Mouse (Mus musculus) E14TG2a.4 (cell line): ENCODE measurements around the gene Gm28308.

ENCODE experiments used
- H3K27me3 ChIP-seq: 2 replicates; pipeline ENCODE4 v1.6.1; 2014; ENCODE audit warnings: low read length, control low read depth; ENCODE audit not compliant: insufficient read depth
- H3K36me3 ChIP-seq: 2 replicates; pipeline ENCODE4 v1.6.1; 2014; ENCODE audit warnings: low read length, control low read depth; ENCODE audit not compliant: insufficient read depth
- H3K4me1 ChIP-seq: replicated peaks from 2 replicates; pipeline ENCODE4 v1.6.1; 2014; ENCODE audit warnings: low read depth, low read length, control low read depth
- H3K4me3 ChIP-seq: replicated peaks from 2 replicates; pipeline ENCODE4 v1.5.1; 2014; ENCODE audit warnings: mild to moderate bottlenecking, low read length
- H3K9me3 ChIP-seq: 2 replicates; pipeline ENCODE4 v1.6.1; 2014; ENCODE audit warnings: low read length, control low read depth
- CTCF ChIP-seq: conservative IDR thresholded peaks from 2 replicates; pipeline ENCODE4 v1.5.1; 2014; ENCODE audit warnings: low read length
- NANOG ChIP-seq: IDR thresholded peaks from 2 replicates; pipeline ENCODE4 v1.6.1; 2014; ENCODE audit warnings: borderline replicate concordance, low read length, mixed read lengths
- POU5F1 ChIP-seq: IDR thresholded peaks from 2 replicates; pipeline ENCODE4 v1.6.1; 2014; ENCODE audit warnings: low read length, borderline replicate concordance

Gm28308 gene

DNA sequence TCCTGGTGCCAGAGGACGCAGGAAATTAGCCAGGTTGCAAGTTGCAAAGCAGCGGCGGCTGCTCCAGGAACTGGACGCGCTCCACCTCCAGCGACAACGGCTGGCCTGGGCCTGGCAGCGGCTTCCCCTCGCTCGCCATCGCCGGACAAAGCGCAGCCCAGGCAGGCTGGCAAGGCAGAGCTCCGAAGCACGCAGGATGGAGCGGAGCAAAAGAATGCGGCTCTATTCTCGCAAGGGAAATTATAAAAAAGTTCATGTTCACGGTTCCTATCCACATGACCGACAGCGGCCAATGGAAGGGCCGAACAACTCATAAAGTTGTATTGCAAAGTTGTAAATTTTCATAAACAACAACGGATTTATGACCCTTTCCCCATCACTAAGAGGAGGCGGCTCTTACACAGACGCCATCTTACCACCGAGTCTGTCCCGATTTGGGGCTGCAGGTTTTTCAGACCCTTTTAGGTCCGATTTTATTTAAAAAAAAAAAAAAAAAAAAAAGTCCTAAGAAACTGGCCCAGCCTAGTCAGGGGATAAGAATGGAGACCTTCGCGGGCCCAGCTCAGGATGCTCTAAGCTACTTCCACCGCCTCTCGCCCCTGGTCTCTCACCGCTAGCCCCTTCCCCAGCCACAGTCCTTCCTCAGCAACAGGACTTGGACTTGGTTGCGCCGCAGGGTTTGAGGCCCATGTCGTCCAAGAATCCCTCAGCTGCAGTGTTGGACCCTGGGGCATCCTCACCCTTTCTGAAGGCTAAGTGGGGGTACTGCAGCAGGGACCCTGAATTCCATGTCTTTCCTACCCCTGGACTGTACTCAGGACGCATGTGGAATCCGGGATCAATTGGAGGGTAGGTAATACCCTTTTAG, at the start of gene Gm28308, which contains the start of gene Hoxa3:
TSS of gene Gm28308 (minus strand) at position 221 of the 868 bp plus-strand sequence.
TSS of gene Hoxa3 (minus strand) at position 218 of the 868 bp plus-strand sequence.
- Histone ChIP-seq H3K4me3 (peak within 1 kb of the TSS; percentile 35; the same call in 1 of the 2 replicates), H3K4me1 (peaks cover 59% of the 10 kb centered on the region), H3K27me3 (peaks cover 98% of the 10 kb centered on the region), H3K9me3 (no peaks in the 10 kb centered on the region), H3K36me3 (no peaks in the 10 kb centered on the region)
- TF ChIP-seq CTCF (no peak), NANOG (no peak), POU5F1 (no peak)

DNA sequence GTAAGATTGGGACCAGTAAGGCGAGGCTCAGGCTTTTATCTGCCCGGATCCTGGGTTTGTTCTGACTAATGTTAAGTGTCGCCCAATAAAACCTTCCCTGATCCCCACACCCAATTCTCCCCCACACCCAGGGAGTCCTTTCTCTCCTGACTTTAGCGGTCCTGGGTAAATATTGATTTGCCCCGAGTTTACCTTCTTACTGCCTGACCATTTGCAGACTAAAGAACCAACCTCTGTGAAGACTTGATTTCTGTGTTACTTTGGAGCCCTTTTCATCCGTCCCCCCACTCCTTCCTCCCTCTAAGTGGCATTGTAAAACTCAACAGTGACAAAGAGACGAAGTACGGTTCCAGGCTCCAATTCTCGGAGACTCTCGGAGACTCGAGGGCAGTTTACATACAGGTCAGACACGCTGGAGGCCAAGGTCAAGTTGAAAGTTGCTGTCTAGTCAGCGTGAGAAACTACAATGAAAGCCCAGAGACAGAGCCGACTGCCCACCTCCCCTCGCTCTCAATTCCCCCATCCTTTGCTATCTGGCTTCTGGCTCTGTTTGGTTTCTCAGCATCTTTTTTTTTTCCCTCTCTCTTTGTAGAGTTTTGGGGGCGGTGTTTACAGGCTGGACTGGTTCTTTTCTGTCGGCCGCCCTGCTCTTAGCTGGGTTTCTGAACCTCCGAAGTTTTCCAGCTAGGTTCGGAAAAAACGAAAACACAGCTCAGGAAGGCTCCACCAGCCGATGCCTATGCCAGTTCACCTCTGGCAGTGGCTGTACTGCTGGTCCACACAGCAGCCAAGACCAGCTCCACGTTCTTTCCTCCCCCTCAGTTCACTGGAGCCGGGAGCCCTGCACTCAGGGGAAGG, 49.6 kb upstream of the Gm28308 start:
- Histone ChIP-seq H3K9me3 (no peaks in the 10 kb centered on the region), H3K36me3 (no peaks in the 10 kb centered on the region), H3K4me1 (peaks cover 43% of the 10 kb centered on the region), H3K4me3 (no peak overlapping the region), H3K27me3 (peaks cover 89% of the 10 kb centered on the region)
- no peak for TF ChIP-seq NANOG
- no peak for TF ChIP-seq CTCF

DNA sequence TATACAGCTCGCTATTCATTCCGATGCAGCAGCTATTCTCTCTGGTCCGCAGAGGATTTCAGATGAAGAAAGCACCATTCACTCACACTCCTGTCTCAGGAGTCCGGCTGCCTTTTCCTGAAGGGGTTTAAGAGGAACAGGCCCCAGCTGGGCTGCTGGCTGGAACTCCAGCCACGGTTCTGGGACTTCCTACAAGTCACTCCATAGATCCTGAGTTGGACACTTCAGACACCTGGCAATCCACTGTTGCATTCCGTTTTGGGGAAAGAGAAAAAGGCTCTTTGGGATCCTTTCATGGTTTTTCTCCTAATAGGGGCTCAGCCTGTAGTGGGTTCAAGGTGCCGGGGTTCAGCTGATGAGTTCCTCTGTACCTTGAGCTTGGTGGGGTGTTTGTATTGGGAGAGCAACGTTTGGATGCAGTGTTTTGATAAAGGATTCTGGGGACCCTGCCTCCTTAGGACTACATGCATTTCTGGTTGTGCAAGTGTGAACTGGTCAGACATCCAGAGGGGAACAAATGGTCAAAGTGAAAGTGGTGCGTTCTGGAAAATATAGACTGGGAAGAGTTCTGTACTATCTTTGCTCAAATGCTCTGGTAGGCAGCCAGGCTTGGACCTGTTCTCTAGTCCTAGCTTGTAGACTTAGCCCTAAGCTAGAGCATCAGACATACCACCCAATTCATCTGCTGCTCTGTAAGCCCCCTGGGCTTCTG, 48.8 kb upstream of the Gm28308 start:
- H3K36me3 ChIP-seq = no peaks in the 10 kb centered on the region
- H3K4me1 ChIP-seq = peaks cover 43% of the 10 kb centered on the region
- H3K27me3 ChIP-seq = peaks cover 90% of the 10 kb centered on the region
- no peaks in the 10 kb centered on the region for H3K9me3 ChIP-seq
- TF ChIP-seq POU5F1 = no peak
- TF ChIP-seq NANOG = no peak
- TF ChIP-seq CTCF = no peak
- H3K4me3 ChIP-seq = no peak overlapping the region

DNA sequence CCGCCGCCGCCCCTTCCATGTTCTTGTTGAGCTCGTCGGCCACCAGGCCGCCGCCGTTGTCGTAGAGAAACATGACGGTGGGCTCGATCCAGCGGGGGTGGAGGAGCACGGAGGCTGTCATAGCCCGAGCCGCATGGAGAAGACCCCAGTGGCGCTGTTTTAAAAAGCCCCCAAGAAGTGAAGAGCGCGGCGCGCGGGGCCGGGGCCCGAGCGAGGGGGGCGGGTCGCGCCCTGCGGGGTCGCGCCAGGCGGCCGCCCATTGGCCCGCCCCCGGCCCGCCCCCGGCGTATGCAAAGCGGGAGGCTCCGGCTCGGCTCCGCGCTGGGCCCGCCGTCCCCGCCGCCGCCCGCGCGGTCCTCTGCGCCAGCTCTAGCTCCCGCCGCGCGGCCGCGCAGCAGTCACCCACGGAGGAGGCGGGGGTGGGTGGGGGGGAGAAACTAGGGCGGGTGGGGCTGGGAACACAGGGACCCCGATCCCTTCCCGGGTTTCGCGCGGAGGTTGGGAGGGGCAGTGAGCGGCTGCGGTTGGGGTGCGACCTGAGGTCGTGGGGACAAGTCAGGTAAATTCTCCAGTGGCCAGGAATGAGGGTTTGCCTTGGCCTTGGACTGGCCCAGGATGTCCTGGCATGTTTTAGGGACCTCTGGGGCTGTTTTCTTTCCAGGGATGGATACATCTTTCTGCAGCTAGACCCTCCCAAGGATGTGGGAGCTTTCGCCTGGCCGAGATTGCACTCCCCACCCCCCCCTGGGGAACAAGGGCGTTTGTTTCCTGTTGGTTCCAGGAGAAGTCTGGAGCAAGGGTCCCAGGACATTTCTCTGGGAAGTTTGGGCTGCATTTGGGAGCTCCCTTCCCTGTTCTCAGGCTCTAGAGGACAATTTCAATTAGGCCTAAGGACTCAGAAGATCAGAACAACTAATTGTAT, 47.8 kb upstream of the Gm28308 start, which contains the start of gene Hoxa13:
TSS of gene Hoxa13 (minus strand) at position 227 of the 922 bp plus-strand sequence.
- Histone ChIP-seq H3K4me1 (peaks cover 33% of the 10 kb centered on the region), H3K9me3 (no peaks in the 10 kb centered on the region), H3K36me3 (no peaks in the 10 kb centered on the region), H3K27me3 (peaks cover 87% of the 10 kb centered on the region), H3K4me3 (peak within 1 kb of the TSS; percentile 72)
- TF ChIP-seq POU5F1 (no peak), CTCF (no peak), NANOG (no peak)

DNA sequence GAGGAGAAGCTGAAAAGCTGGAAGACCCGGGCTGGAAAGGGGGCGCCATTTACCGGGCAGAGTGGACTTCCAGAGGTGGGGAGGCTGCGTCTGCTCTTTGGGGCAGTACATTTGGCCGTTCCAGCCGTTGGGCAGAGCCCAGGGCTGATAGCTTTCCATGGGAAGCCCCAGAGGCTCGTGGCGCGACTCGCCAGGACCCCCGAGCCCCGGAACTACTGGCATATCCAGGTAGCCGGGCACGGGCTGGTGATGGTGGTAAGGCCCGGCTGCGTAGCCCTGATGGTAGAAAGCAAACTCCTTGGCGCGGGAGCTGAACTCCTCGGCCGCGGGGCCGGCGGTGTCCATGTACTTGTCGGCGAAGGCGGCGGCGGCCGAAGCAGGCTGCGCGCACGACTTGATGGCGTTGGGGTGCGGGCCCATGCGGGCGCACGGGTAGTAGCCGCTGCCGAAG, 46.7 kb upstream of the Gm28308 start:
- peaks cover 26% of the 10 kb centered on the region for H3K4me1 ChIP-seq
- no peaks in the 10 kb centered on the region for H3K36me3 ChIP-seq
- H3K9me3 ChIP-seq = no peaks in the 10 kb centered on the region
- H3K27me3 ChIP-seq = peaks cover 85% of the 10 kb centered on the region
- H3K4me3 ChIP-seq = peak overlapping the region; percentile 72
- TF ChIP-seq POU5F1 = no peak
- TF ChIP-seq NANOG = no peak
- TF ChIP-seq CTCF = no peak

DNA sequence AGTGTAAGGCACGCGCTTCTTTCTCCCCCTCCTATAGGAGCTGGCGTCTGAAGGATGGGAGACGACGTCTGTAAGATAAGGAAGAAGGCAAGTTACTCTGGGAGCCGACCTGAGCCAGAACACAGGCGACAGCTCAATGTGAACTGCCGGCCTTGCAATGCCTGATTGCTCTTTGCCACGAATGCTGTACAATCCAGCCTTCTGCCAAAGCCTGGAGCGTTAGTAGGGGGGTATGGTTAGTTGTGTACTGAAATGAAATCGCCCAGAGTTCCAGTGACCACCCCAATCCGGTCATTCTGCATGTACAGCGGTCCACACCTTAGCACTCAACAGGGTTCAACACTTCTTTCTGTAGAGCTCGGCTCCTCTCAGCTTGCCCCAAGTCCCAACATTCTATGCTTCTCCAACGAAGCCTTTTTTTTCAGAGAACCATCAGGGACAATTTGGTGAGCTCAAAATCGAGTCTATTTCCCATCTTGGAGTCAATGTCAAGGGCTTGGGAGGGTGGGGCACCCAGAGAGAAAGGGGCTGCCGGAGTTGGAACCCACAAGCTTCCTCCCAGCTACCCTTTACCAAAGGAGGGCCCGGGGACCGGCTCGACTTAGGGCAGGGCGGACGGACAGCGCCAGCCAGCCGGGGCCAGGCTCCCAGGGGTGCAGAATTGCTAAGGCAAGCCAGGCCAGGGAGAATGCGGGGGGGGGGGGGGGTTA, 46.1 kb upstream of the Gm28308 start:
- Histone ChIP-seq H3K36me3 (no peaks in the 10 kb centered on the region), H3K4me1 (peaks cover 26% of the 10 kb centered on the region), H3K4me3 (0 out of 2 replicates have a peak overlapping the region, but pooled peaks have one; percentile 72), H3K27me3 (peaks cover 84% of the 10 kb centered on the region), H3K9me3 (no peaks in the 10 kb centered on the region)
- no peak for TF ChIP-seq POU5F1
- TF ChIP-seq CTCF = no peak
- no peak for TF ChIP-seq NANOG

DNA sequence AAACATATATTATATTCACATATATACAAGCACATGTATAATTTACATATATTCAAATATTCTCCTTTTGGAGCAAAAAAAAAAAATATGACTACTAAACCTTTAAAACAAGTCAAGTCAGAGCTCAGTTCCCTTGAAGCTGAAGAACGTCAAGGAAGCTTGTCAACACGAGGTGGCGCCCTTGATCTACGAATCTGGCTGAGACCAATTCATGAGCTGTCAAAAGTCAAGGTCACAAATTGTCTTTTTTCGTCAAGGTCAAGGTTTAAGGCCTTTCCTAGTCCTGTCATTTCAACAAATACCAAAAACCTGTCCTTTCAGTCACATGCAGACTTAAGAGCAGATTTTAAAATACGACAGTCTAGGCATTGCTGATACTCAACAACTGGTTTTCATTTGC, 43.8 kb upstream of the Gm28308 start:
- peaks cover 37% of the 10 kb centered on the region for H3K4me1 ChIP-seq
- no peaks in the 10 kb centered on the region for H3K9me3 ChIP-seq
- H3K27me3 ChIP-seq = peaks cover 84% of the 10 kb centered on the region
- H3K4me3 ChIP-seq = no peak overlapping the region
- TF ChIP-seq POU5F1 = no peak
- TF ChIP-seq CTCF = peak; percentile 34
- TF ChIP-seq NANOG = 0 out of 2 replicates have a peak, but pooled peaks have one; percentile 19
- H3K36me3 ChIP-seq = no peaks in the 10 kb centered on the region
